Mouse (Mus musculus) ovary, postnatal 36 days (tissue): ENCODE measurements around the gene Brap.
"Not testable (repeated sequence)": the region's sequence is repeated elsewhere in the genome, so short reads cannot be mapped to it uniquely, and the experiment has no call there.

Experiments used
- DNase-seq: peaks from one replicate; pipeline ENCODE4 v3.0.0; 2022; ENCODE audit warnings: low spot score, mixed read lengths

The Brap gene

GRCm38 (mm10) chr5:121660059-121660896, at the start of gene Brap, which contains the start of gene Acad10:
TSS of gene Brap (plus strand) at chr5:121660563.
TSS of gene Acad10 (minus strand) at chr5:121660514.
- DNase-seq = peak; percentile 97

GRCm38 (mm10) chr5:121612036-121612435, 48.3 kb upstream of the Brap start:
- DNase-seq = no peak

GRCm38 (mm10) chr5:121614921-121615320, 45.4 kb upstream of the Brap start:
- not testable (repeated sequence) for DNase-seq

GRCm38 (mm10) chr5:121618592-121619513, 41.5 kb upstream of the Brap start, which contains the start of gene Acad12:
TSS of gene Acad12 (minus strand) at chr5:121618938.
- peak; percentile 85 for DNase-seq

GRCm38 (mm10) chr5:121621102-121621501, 39.3 kb upstream of the Brap start:
- no peak for DNase-seq

- no peak for DNase-seq
These were observed 37.1 kb upstream of the Brap start for GRCm38 (mm10) chr5:121623241-121623640.

- DNase-seq = peak; percentile 68
These were observed 32.5 kb upstream of the Brap start for GRCm38 (mm10) chr5:121627871-121628270.

- DNase-seq = not testable (repeated sequence)
These were observed 29.2 kb upstream of the Brap start for GRCm38 (mm10) chr5:121631106-121631647.

- no peak for DNase-seq
These were observed 27.6 kb upstream of the Brap start for GRCm38 (mm10) chr5:121632804-121633203.

GRCm38 (mm10) chr5:121634668-121635067, 25.7 kb upstream of the Brap start:
- no peak for DNase-seq

- DNase-seq = no peak
These were observed 23.1 kb upstream of the Brap start for GRCm38 (mm10) chr5:121637296-121637695.

- DNase-seq = no peak
These were observed 20.8 kb upstream of the Brap start for GRCm38 (mm10) chr5:121639601-121640000.

GRCm38 (mm10) chr5:121649134-121649533, 11.2 kb upstream of the Brap start:
- DNase-seq = no peak

GRCm38 (mm10) chr5:121654526-121654925, 5.8 kb upstream of the Brap start:
- DNase-seq = no peak

GRCm38 (mm10) chr5:121656866-121657265, 3.5 kb upstream of the Brap start:
- DNase-seq = not testable (repeated sequence)

- not testable (repeated sequence) for DNase-seq
These were observed 2.7 kb upstream of the Brap start for GRCm38 (mm10) chr5:121657656-121658055.

- no peak for DNase-seq
These were observed 513 bp downstream of the Brap start for GRCm38 (mm10) chr5:121660897-121661254.

- DNase-seq = no peak
These were observed 1.1 kb downstream of the Brap start for GRCm38 (mm10) chr5:121661494-121661893.

- DNase-seq = no peak
These were observed 3.1 kb downstream of the Brap start for GRCm38 (mm10) chr5:121663456-121663855.

- DNase-seq = no peak
These were observed 3.7 kb downstream of the Brap start for GRCm38 (mm10) chr5:121664078-121664477.

GRCm38 (mm10) chr5:121664971-121665370, 4.6 kb downstream of the Brap start:
- DNase-seq = no peak

- DNase-seq = no peak
These were observed 6.7 kb downstream of the Brap start for GRCm38 (mm10) chr5:121667067-121667466.
